Mouse (Mus musculus) hindlimb bud, embryonic 11.5 days (tissue): ENCODE results near the gene Galnt15.

Experiments
- DNase-seq: peaks from one replicate; pipeline ENCODE4 v3.0.0-alpha.2; 2012; ENCODE audit warnings: low read depth, low spot score; ENCODE audit errors: extremely low spot score

The Galnt15 gene

DNA sequence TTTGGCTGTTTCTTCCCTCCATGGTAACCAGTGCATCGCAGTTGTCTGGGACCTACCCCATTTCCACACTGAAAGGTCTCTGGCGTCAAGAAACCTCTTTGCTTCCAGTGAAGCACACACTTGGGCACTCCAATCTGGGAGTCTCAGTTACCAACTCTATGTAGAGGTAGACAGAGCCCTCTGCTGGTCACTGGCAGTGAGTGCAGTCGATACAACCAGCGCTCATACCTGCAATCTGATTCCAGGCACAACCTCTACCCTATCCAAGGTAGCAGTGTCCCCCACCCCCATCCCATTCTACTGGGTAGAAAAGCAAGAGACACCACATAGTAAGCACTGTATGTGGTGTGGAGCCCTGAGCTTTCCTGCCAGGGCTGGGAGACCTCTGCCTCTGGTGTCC lies 3.7 kb downstream of the Galnt15 start:
- DNase-seq = peak; percentile 46

DNA sequence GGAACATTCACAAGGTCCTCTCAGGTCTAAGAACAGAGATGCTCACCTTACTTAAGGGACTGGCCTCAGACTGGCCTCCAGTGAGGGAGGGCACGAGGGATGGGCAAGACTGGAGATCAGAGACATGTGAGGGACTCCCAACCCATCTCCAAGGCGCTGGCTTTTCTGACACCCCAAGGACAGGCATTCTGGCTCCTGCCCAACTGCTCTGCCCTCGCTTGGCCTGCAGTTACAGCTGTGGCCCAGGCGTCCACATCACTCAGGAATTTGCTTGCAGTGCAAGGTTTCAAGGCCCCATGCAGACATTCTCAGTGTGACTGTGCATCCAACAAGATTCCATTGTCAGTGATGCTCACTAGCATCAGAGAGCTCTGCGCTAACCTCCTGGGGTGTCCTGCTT lies 7.7 kb downstream of the Galnt15 start:
- no peak for DNase-seq

DNA sequence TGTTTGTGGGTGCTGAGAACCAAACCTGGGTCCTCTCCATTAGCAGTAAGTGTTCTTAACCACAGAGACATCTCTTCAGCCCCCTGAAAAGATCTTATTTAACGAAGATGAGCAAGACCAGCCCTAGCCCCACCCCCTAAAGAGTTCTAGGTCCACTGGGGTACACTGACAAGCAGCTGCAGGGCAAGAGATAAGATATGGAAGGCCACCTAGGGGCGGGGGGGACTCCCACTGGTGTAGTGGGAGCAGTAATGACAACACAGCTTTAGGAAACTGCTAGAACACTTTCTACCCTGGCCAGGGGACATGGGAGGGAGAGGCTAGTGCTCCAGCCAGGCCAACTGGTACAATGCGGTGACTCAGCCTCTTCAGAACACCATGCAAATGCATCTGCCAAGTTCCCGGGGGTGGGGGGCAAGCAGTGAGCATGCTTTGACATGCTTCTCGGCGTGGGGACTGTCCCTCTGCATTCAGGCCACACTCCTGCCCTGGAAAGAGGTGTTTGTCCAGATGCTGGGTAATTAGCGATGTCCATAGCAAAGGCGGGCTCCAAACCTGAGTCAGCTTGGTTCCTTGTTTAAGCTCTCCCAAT lies 9.0 kb downstream of the Galnt15 start:
- no peak for DNase-seq

DNA sequence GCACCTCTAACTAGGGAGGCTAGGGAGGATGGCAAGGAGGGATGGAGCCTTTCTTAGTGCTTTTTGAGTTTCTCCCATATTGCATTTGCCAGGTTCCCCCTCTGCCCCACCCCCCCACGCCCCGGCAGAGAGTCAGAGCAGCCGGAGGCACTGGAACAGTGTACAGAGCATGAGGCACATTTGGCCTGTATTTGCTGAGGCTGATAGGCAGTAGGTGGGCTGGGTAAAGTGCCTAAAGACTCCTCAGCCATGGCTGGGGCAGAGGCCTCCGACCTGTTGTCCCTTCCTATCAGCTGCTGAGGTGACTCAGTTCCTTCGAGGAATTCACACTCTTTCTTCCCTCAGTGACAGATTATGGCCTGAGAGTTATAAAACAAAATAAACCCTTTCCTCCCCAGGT lies 13.3 kb downstream of the Galnt15 start:
- DNase-seq = no peak

DNA sequence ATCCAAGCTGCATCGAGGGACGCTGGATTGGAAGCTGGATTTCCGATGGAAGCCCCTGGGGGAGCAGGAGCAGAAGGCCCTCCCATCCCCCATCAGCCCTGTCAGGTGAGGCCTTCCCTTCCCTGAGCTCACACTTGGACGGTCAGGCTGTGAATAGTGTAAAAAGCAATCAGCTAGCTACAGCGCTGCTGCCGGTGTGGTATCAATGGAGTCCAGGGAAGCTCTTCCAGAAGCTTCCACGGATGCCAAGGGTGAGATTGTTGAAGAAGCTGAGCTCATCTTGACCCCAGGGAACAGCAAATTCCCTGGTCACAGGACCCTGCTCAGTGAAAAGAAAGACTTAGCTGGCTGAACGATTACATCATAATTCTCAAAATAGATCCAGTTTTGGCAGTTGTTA lies 17.6 kb downstream of the Galnt15 start:
- DNase-seq = no peak

DNA sequence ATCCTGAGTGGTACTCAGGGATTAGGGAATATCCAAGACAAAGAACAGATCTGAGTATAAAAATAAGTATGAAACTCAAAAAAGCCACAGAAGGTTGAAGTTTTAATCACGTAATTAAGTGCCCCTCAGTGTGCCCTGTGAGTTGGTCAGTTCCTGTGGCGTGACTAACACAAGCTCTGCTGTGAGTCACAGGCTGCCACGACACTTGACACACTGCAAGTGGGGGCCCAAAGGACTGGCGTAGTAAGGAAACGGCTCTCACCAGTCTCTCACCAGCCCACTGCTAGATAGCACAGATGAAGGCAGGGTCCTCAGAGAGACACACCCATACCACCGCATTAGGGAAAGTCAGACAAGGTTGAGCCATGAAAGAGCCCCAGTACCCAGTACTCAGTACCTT lies 21.4 kb downstream of the Galnt15 start:
- DNase-seq = no peak

DNA sequence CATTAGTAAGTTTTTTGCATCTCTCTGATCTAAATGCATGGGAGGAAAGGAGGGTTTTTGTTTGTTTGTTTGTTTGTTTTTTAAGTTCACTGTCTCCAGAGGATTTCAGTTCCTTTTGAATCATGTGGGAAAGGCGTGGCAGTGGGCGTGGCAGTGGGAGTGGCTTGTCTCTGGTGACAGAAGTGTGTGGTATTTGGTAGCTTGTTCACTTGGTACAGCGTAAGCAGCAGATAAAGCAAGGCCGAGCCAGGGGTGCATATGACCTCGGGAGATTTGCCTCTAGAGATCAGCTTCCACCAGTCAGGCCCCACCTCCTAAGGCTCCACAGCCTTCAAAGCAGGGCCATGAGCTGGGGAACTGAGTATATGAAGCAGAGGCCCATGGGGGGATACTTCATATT lies 25.1 kb downstream of the Galnt15 start:
- DNase-seq = no peak

DNA sequence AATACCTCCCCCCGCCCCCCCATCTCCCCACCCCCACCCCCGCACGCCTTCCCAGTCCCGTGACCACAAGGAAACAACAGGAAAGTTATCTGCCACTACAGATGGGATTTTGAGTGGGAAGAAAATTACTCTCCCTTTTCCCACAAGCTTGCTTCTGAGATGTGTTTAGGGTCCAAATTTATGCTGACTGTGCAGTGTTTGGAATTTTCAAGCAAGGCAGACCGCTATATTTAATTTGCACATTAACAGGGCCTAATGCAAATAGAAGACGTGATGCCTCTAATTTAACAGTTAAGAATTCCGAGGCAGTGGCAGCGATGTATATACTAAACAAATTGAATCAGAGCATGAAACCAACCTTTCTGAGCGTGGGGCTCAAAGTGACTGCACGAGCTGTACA lies 26.0 kb downstream of the Galnt15 start:
- no peak for DNase-seq

DNA sequence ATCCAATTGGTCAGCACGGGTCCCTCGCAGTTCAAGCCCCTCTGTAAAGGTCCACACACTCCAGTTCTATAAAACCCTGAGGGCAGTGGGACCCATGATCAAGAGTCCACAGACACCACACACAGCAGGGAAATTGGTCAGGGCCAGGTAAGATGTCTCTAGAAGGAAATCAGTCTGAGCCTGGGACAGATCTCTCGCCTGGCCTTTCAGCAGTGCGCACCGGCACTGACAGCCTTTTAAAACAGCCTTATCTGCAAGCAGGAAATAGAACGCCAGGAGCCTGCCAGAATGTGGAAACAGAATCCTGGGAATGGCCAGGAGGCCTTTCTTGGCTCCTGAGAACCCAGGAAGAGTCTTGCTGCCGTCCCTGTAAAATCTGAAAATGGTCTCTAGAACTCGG lies 27.0 kb downstream of the Galnt15 start:
- DNase-seq = no peak

DNA sequence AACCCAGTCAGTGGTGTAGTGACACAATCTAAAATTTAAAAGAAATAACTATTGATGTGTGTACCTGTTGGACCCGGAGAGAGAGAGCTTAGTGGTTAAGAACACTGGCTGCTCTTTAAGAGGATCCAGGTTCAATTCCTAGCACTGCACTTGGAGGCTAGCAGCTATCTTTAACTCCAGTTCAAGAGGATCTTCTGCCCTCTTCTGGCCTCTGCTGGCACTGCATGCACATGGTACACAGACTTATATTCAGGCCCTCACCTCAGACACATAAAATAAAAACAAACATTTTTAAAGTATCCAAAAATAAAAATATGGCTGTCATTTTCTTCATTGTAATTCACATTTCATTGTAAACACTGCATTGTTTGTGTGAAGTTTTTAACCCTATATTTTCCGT lies 27.9 kb downstream of the Galnt15 start:
- DNase-seq = no peak

DNA sequence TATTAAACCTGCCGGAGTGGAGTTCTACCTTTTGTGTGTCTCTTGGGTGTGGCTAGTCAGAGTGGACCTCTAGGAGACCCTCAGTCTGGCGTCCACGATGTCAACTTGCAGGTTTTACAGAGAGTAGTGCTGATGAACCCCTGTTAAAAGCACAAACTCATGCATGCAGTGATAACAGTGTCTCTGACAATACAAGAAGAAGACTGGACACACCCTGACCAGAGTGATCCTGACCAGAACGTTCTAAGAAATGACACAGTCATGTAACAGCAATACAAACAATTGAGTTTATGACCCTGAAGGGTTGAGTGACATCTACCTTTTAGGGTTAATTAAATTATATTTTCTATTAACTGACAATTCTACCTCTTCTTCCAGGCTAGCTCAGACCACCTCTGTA lies 28.9 kb downstream of the Galnt15 start:
- no peak for DNase-seq

DNA sequence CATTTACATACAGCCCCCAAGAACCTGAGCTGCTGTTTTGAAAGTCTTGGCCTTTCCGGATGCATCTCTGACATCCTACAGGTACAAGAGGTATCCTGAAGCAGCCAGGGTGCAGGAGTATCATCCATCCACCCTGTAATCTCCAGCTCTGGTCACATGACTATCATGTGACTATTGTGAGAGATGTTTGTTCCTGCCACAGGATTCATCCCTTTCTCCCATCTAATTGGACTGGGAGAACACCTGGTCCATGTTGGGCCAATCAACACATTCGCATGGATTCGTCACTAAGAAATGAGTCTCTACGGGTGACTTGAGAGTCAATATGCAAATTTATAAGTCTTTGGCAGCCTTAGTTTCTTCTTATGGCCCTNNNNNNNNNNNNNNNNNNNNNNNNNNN lies 32.6 kb downstream of the Galnt15 start:
- DNase-seq = no peak

DNA sequence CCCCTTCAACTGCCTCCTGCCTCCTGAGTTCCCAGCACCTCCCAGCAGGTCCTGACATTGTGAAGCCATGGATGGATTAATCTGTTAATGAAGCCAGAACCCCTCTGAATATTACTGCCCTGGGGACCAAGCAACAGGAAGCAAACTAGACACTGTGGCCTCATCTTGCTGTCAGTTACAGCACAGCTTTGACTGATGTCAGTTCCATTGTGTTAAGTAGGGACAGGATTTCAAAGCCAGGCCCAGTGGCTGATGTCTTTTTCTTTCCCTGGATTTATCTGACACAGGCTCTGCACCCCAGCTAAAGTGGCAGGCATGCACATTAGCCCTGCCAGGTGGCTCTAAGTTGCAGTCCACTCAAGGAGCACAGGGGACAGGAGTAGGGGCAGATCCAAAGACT lies 44.0 kb downstream of the Galnt15 start:
- DNase-seq = no peak

DNA sequence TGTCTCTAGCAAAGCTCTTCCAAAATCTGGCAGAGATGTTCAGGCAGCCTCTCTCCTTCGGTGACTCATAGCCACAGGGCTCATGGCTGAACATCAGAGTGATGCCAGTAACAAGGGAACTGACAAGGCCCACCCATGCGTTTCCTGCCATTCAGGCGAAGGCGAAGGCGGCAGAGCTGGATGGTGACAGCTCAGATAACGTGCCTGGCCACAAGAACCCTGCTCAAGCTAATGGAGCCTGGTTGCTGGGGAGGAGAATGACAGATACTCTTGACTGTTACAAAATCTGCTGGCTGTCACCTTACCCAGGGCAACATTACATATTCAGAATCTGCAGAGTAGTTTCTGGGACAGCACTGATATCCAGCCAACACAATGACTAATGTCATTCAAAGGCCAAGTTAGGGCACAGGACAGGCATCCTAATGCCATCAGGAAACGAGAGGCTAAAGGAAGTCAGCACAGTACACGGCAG lies 44.5 kb downstream of the Galnt15 start:
- DNase-seq = no peak

DNA sequence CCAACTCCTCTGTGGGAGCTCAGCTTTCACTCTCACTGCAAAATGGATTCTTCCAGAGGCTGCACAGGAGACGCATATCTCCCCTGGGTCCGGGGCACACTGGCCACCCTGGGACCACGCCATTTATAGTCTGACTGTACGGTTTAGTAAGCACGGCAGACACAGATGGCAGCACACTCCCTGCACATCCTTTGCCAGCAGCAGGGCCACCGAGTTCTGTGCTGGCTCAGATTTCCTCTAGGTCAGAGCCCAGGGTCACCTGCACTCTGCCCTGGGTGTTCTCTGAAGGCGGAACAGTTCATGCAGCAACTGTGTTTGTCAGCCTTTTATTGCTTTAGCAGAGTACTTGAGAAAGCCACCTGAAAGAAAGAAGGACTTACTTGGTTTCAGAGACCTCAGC lies 45.1 kb downstream of the Galnt15 start:
- no peak for DNase-seq

DNA sequence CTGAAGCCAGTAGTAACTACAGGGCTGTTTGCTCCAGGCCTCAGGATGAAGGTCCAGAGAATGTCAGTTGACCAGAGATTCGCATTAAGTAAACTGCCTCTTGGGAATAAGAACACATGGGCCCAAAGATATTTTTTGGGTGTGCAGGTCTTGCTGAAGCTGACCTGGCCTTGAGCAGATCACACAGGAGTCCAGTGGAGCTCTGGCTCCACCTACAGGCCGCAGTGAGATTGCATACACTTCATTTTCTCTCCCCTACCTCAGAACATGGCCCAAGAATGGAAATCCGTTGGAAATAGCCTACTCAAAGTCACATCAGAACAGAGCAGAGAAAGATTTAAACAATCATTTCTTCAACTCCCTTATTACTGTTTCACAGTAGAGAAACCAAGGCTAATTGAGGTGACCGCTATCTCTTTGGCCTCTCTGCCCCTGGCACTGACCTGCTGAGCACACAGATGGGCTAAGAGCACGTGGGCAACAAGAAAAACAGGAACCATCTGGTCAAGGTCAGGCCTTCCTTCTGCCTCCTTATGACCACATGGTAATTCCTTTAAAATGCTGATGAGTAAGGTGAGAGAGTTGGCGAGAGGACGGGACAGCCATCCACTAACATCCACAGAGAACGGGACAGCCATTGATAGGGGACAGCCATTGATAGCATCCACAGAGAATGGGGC lies 48.2 kb downstream of the Galnt15 start:
- DNase-seq = no peak

DNA sequence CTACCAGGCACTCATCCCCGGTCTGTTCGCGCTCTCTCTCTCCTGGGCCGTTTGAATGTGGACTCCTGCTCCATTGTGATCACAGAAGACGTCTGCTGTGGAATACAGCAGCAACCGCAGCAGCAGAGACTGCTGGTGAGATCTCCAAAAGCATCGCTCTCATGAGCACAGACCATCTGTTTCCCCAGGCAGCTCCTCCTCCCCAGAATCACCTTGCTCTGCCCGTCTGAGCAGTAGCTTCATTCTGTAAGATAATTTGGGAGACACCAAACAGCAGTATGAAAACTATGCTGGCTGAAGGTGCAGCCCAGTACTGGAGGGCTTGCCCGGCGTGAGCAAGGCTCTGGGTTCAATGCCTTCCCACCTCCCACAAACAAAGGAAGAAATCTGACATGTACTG lies 52.2 kb downstream of the Galnt15 start:
- DNase-seq = no peak

DNA sequence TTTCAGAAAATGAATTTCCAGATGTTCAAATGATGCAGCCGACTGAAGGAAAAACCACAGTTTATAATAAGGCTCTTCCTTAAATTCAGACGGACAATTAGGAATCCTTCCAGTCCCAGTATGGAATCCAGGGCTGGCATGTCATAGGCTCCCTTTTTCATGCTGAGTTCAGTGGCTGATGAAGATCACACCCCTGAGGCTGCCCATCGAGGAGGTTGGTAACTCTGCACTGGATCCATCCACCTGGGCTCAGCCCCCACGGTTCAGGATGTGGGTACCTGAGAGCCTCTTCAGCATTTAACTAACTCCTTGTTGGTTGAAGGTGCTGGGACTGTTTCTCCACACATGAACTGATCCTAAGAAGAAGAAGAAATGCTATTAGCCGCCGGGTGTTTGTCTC lies 54.1 kb downstream of the Galnt15 start:
- no peak for DNase-seq

DNA sequence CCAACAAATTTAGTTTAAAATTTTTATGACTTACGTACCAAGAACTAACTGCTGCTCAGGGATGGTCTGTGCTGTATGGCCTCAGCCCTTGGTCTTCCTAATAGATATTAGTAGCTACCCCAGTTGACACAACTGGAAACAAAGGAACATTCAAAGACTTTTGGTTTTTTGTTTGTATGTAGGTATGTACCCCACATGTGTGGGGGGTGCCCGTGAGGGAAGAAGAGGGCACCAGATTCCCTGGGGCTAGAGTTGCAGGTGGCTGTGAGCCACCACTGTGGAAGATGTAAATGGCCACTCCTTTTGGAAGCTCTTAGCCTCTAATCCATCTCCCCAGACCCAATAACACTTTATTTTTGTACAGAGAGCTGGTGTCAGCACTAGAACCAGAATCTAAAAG lies 54.7 kb downstream of the Galnt15 start:
- DNase-seq = no peak

DNA sequence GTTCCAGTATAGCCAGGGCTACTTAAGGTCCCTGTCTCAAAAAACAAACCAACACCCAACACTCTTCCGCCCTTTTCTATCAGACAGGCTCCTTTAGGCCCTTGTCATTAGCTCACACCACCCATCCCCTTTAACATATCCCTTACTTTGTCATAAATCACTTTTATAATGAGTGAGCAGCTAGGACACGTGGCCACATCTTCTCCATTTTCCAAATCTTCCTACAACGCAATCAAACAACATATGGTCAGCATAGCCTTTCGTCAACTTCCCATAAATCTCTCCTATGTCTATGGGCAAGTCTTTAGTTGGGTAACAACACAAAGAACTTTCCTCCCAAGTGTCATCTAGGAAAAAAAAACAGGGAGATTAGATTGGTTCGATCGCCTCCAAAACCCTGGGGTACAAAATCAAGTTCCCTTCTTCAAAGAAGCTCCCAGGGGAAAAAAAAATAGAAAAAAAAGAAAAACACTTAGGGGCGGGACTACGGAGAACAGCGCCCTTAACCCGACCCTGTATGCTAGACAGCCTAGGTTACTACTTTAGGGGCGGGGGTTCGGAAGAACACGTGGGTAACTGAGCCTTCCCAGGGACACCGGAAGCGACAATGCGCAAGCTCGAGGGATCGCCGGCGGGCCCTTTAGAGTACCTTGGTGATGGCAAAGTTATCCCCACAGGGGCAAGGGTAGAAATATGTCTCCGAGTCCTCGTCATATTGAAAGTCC lies 56.1 kb downstream of the Galnt15 start, which contains the start of gene Oxnad1:
TSS of gene Oxnad1 (plus strand) at position 614 of the 725 bp plus-strand sequence.
- peak; percentile 62 for DNase-seq

DNA sequence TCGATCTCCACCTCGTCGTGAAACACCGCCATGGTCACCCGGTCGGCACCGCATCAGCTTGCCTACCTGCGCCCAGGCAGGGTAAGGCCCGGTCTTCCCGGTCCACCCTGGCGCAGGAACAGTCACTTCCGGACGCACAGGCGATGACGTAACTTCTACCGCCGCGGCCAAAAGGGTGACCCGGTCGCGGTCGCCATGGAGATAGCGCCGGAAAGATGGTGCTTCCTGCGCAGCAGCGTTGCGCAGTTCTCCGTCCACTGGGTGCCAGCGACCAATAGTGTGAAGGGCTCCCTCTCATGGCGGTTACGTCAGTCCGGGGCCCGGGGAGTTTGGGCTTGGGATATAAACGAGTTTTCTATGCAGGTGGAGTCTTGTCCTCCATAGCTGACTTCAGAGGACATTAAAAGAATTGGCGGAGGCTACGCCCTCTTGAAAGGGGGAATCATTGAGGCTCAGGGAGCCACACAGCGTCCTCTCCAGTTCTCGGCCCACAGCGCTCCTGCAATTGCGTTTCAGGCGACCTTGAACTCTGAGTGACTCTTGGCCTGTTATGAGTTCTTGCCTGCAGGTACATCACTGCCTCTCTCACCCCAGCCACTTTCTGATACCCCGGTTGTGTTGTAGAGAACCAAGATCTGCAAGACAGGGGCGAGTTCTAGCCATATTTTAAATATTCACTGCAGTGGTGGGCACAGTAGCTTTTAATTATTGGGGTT lies 56.9 kb downstream of the Galnt15 start, which contains the start of gene Dph3:
TSS of gene Dph3 (minus strand) at position 244 of the 716 bp plus-strand sequence.
- peak; percentile 93 for DNase-seq

DNA sequence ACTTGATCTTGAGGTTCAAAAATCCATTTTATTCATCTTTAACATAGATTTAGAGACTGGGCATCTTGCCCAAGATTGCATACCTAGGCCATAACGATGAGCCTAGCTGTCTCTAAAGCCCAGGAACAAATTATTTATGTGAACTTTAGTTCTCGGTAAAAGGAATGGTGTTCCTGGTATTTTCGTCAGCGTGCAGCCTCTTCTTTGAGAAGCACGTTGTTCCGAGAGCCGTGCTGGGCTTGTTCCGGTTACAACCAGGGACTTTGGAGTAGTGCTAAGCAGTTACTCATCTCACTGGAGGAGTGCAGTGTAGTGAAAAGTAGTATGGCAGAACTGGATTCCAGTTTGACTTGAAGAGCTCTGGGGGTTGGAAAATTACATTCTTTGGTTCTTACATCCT lies 57.4 kb downstream of the Galnt15 start:
- no peak for DNase-seq
